Mouse (Mus musculus) myocyte (in vitro differentiated cells): ENCODE measurements around the gene Sectm1b. TPM values are rescaled to one million over a fixed set of nuclear protein-coding genes. Genes with fewer than 3 reads are reported as not detected.
A peak's percentile ranks its signal among the peaks of the same experiment; 100 is the strongest.

Source experiments
- H3K27me3 ChIP-seq: one replicate; pipeline ENCODE4 v1.6.1; 2011; ENCODE audit not compliant: control insufficient read depth, insufficient read depth, insufficient read length
- H3K36me3 ChIP-seq: one replicate; pipeline ENCODE4 v1.6.1; 2011; ENCODE audit not compliant: control insufficient read depth, insufficient read depth
- H3K4me2 ChIP-seq: one replicate; pipeline ENCODE4 v1.6.1; 2011; ENCODE audit warnings: low read depth, control low read depth
- H3K4me3 ChIP-seq: one replicate; pipeline ENCODE4 v1.5.1; 2011; ENCODE audit warnings: mild to moderate bottlenecking, control low read depth, moderate library complexity
- H3K79me2 ChIP-seq: one replicate; pipeline ENCODE4 v1.6.1; 2011; ENCODE audit not compliant: control insufficient read depth, insufficient read depth
- H3ac ChIP-seq: one replicate; pipeline ENCODE4 v1.6.1; 2011; ENCODE audit not compliant: control insufficient read depth, insufficient read length
- CEBPB ChIP-seq: IDR thresholded peaks from 2 replicates; pipeline ENCODE4 v1.6.1; 2011; ENCODE audit warnings: mild to moderate bottlenecking, moderate library complexity; ENCODE audit not compliant: poor library complexity, insufficient read depth, severe bottlenecking
- E2F4 ChIP-seq: IDR thresholded peaks from one replicate; pipeline ENCODE4 v1.6.1; 2011; ENCODE audit warnings: mild to moderate bottlenecking, control low read depth, moderate library complexity; ENCODE audit not compliant: insufficient read depth
- MAX ChIP-seq: IDR thresholded peaks from one replicate; pipeline ENCODE4 v1.6.1; 2011; ENCODE audit warnings: low read depth, mild to moderate bottlenecking, control low read depth
- MYOD1 ChIP-seq, 3 experiments: IDR thresholded peaks; one replicate each; pipeline ENCODE4 v1.6.1; 2011; ENCODE audit warnings: control low read depth in 2 of 3, low read depth in 2 of 3, mild to moderate bottlenecking in 2 of 3, moderate library complexity in 1 of 3; ENCODE audit not compliant: insufficient read length in 2 of 3, control insufficient read depth in 1 of 3
- MYOG ChIP-seq, 3 experiments: IDR thresholded peaks; one replicate each; pipeline ENCODE4 v1.6.1; 2011; ENCODE audit warnings: control low read depth in 2 of 3, low read depth in 2 of 3, mild to moderate bottlenecking in 2 of 3; ENCODE audit not compliant: insufficient read length in 2 of 3, control insufficient read depth in 1 of 3, insufficient read depth in 1 of 3
- POLR2A ChIP-seq: IDR thresholded peaks from one replicate; pipeline ENCODE4 v1.6.1; 2011; ENCODE audit warnings: low read depth, mild to moderate bottlenecking, control low read depth, moderate library complexity; ENCODE audit not compliant: insufficient read length
- POLR2AphosphoS2 ChIP-seq: IDR thresholded peaks from one replicate; pipeline ENCODE4 v1.6.1; 2011; ENCODE audit warnings: low read depth, control low read depth; ENCODE audit not compliant: insufficient read length
- REST ChIP-seq: IDR thresholded peaks from one replicate; pipeline ENCODE4 v1.6.1; 2011; ENCODE audit warnings: mild to moderate bottlenecking, control low read depth, moderate library complexity; ENCODE audit not compliant: insufficient read depth, insufficient read length
- SRF ChIP-seq: IDR thresholded peaks from one replicate; pipeline ENCODE4 v1.6.1; 2011; ENCODE audit warnings: low read depth; ENCODE audit not compliant: control insufficient read depth, insufficient read length
- TCF12 ChIP-seq: IDR thresholded peaks from one replicate; pipeline ENCODE4 v1.6.1; 2011; ENCODE audit warnings: mild to moderate bottlenecking, control low read depth; ENCODE audit not compliant: poor library complexity, insufficient read depth, severe bottlenecking
- TCF3 ChIP-seq: IDR thresholded peaks from one replicate; pipeline ENCODE4 v1.6.1; 2011; ENCODE audit warnings: low read depth, control low read depth; ENCODE audit not compliant: insufficient read length
- USF1 ChIP-seq: IDR thresholded peaks from one replicate; pipeline ENCODE4 v1.6.1; 2011; ENCODE audit warnings: low read depth, mild to moderate bottlenecking, control low read depth, moderate library complexity
- polyA plus RNA-seq: library from polyadenylated mRNA; unstranded; fragments of >200 nt; fragmentation: generic; extraction: Trizol; gene quantifications from one replicate; pipeline ENCODE4 v1.2.1, GENCODE M21; 2012; ENCODE audit warnings: missing spikeins

The Sectm1b gene
- polyA plus RNA-seq: not detected

DNA sequence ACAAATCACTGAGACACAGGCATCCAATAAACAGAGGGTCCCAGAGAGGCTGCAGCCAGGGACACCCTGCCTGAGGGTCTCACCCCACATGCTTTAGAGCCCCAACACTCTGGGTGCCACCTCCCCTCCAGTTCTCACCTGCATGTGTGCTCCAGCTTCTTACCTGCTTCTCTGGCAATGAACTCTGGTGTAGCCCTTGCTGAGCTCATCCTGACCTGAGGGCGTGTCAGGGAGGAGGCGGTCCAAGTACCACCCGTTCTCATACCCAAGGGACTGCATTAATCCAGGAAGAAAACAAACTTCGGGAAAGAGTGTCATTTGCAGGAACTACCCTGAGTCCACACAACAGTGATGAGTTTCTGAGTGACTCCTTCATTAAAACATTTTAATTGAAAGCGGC is at the start of gene Sectm1b:
Gene Sectm1b (minus strand): TSS at position 191 of the 400 bp plus-strand sequence.
- Histone ChIP-seq H3K4me2 (peak within 1 kb of the TSS; percentile 35), H3K27me3 (peaks cover 21% of the 10 kb centered on the region), H3K79me2 (no peaks in the 10 kb centered on the region), H3K36me3 (no peaks in the 10 kb centered on the region), H3K4me3 (no peak within 1 kb of the TSS), H3ac (no peak within 1 kb of the TSS)
- TF ChIP-seq REST (no peak), TCF12 (no peak), MYOD1 (IDR thresholded peaks at IDR 0.05; ENCODE audit: control insufficient read depth in 1 of 3, insufficient read length in 2 of 3, low read depth in 2 of 3) (no peak), POLR2A (no peak), MAX (no peak), USF1 (no peak), CEBPB (no peak), MYOG (IDR thresholded peaks at IDR 0.05; ENCODE audit: control insufficient read depth in 1 of 3, insufficient read depth in 1 of 3, insufficient read length in 2 of 3, low read depth in 2 of 3) (no peak), SRF (no peak), POLR2AphosphoS2 (no peak), E2F4 (no peak), TCF3 (no peak)

- TF ChIP-seq USF1: no peak
- TF ChIP-seq MAX: no peak
- TF ChIP-seq TCF3: no peak
- no peak for TF ChIP-seq TCF12
- no peak for TF ChIP-seq MYOD1 (IDR thresholded peaks at IDR 0.05; ENCODE audit: control insufficient read depth in 1 of 3, insufficient read length in 2 of 3, low read depth in 2 of 3)
- no peak for TF ChIP-seq MYOG (IDR thresholded peaks at IDR 0.05; ENCODE audit: control insufficient read depth in 1 of 3, insufficient read depth in 1 of 3, insufficient read length in 2 of 3, low read depth in 2 of 3)
- TF ChIP-seq POLR2A: no peak
- no peak for TF ChIP-seq CEBPB
- TF ChIP-seq SRF: no peak
- TF ChIP-seq E2F4: no peak
- TF ChIP-seq REST: no peak
- no peak for TF ChIP-seq POLR2AphosphoS2
- Histone ChIP-seq H3K36me3 (no peaks in the 10 kb centered on the region), H3ac (no peak overlapping the region), H3K27me3 (peaks cover 6% of the 10 kb centered on the region), H3K4me2 (peak overlapping the region; percentile 22), H3K4me3 (no peak overlapping the region), H3K79me2 (no peaks in the 10 kb centered on the region)
Observed at GRCm38 (mm10) chr11:121112091-121112775, 48.9 kb upstream of the Sectm1b start.

GRCm38 (mm10) chr11:121111601-121112000 is 48.2 kb upstream of the Sectm1b start:
- TF ChIP-seq MYOD1 (IDR thresholded peaks at IDR 0.05; ENCODE audit: control insufficient read depth in 1 of 3, insufficient read length in 2 of 3, low read depth in 2 of 3): no peak
- TF ChIP-seq TCF3: no peak
- TF ChIP-seq E2F4: no peak
- peak in 1 of 3 experiments; percentile 23 for TF ChIP-seq MYOG (IDR thresholded peaks at IDR 0.05; ENCODE audit: control insufficient read depth in 1 of 3, insufficient read depth in 1 of 3, insufficient read length in 2 of 3, low read depth in 2 of 3)
- TF ChIP-seq USF1: no peak
- no peak for TF ChIP-seq TCF12
- no peak for TF ChIP-seq POLR2AphosphoS2
- Histone ChIP-seq H3K27me3 (peaks cover 6% of the 10 kb centered on the region), H3ac (no peak overlapping the region), H3K4me3 (no peak overlapping the region), H3K36me3 (no peaks in the 10 kb centered on the region), H3K79me2 (no peaks in the 10 kb centered on the region), H3K4me2 (peak overlapping the region; percentile 4)

DNA sequence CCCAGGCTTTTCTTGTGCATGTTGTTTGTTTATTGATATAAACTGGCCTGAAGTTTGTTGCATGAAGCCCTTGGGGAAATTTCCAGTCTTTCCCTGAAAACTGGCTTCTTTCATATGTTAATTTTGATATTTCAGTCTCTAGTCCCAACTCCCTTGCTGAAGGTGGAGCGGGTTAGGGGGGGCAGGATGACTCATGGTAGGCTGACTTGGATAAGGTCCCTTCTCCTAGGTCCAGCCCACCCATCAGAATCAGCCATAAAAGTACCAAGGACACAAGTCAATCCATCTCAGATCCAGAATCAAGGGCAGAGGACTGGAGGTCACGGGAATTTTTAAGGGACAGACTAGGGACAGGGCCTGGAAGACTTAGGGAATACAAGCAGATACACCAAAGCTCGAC is 47.7 kb upstream of the Sectm1b start:
- H3ac ChIP-seq: no peak overlapping the region
- H3K79me2 ChIP-seq: no peaks in the 10 kb centered on the region
- no peaks in the 10 kb centered on the region for H3K36me3 ChIP-seq
- peaks cover 6% of the 10 kb centered on the region for H3K27me3 ChIP-seq
- H3K4me3 ChIP-seq: no peak overlapping the region
- no peak for TF ChIP-seq TCF3
- no peak for TF ChIP-seq MYOG (IDR thresholded peaks at IDR 0.05; ENCODE audit: control insufficient read depth in 1 of 3, insufficient read depth in 1 of 3, insufficient read length in 2 of 3, low read depth in 2 of 3)
- TF ChIP-seq MYOD1 (IDR thresholded peaks at IDR 0.05; ENCODE audit: control insufficient read depth in 1 of 3, insufficient read length in 2 of 3, low read depth in 2 of 3): no peak
- no peak for TF ChIP-seq TCF12
- TF ChIP-seq REST: no peak
- TF ChIP-seq E2F4: no peak
- no peak for TF ChIP-seq USF1
- TF ChIP-seq POLR2AphosphoS2: no peak
- no peak for TF ChIP-seq POLR2A
- TF ChIP-seq MAX: no peak
- TF ChIP-seq CEBPB: no peak
- no peak for TF ChIP-seq SRF
- H3K4me2 ChIP-seq: no peak overlapping the region

DNA sequence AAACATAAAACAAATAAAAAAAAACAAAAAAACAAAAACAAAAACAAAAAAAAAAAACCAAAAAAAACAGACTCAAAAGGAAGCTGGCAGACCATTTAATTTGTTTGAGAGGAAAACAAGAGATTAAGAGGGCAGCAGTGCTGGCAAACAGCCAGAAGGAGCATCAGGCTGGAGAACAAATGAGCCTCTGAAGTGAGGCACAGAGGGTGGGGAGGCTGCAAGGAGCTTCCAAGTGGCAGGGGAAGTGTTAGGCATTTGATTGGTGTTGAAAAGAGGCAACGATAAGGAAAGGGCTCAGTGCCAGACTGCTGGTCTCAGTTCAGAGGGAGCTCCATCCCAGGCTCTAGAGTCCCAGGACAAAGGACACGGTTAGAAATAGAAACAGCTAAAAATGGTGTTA is 46.6 kb upstream of the Sectm1b start:
- no peaks in the 10 kb centered on the region for H3K36me3 ChIP-seq
- no peak overlapping the region for H3K4me3 ChIP-seq
- no peak overlapping the region for H3K4me2 ChIP-seq
- H3ac ChIP-seq: no peak overlapping the region
- TF ChIP-seq SRF (no peak), TCF12 (no peak), REST (no peak), CEBPB (no peak), MYOD1 (IDR thresholded peaks at IDR 0.05; ENCODE audit: control insufficient read depth in 1 of 3, insufficient read length in 2 of 3, low read depth in 2 of 3) (no peak)
- H3K79me2 ChIP-seq: no peaks in the 10 kb centered on the region
- H3K27me3 ChIP-seq: peaks cover 6% of the 10 kb centered on the region
